Mouse (Mus musculus): ENCODE data around the gene Ahdc1.
"Not testable (repeated sequence)": the region's sequence is repeated elsewhere in the genome, so short reads cannot be mapped to it uniquely, and the experiment has no call there.

Gene Ahdc1

GRCm38 (mm10) chr4:132988581-132989355, 22.3 kb upstream of the Ahdc1 start:
- DNase-seq (ENCODE audit: extremely low spot score, low read depth, low spot score), result no peak

DNA sequence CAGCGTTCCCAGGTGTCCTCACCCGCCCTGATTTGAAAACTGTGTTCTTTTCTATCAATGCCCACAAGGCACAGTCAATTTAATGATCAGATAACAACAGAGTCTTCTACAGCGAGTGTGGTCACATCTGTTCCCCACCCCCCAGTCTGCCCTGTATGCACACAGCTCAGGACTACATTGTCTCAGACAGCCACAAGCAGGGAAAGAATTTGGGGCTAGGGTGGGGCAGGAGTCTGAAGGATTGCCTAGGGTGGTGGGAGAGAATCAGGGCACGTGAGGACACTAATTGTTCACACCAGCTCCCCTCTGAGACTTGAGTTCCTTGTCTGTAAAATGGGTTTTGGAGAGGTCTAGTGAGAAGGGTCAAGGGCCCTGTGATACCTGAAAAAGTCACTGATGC, 17.5 kb upstream of the Ahdc1 start:
- DNase-seq (ENCODE audit: extremely low spot score, low read depth, low spot score), result no peak

DNA sequence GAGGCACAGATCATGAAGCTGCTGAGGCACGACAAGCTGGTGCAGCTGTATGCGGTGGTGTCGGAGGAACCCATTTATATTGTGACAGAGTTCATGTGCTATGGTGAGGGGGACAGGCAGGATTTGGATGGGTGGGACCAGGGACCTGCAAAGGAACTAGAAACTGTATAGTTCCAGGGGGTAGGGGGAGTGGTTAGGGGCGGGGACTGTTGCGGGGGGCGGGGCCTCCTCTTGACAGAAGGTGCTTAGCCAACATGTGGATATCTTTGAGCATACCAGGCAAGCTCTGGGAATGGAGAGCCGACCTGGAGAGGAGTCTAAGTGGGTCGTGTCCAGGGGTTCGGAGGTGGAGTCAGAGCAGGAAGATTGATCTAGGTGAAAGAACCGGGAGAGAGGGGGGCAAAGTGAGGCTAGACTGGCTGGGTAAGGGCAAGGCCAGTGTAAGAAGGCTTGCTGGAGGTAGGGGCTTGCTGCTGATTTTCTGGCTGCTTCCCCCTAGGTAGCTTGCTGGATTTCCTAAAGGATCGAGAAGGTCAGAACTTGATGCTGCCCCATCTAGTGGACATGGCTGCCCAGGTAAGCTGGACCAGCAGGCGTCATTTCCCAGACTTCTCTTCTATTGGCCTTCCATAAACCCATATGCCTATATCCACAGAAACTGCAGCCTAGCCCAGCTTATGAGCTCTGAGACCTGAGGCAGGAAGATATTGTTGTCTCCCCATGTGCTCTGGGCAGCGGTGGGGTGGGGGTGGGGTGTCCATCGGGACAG, 13.4 kb upstream of the Ahdc1 start:
- no peak for DNase-seq (ENCODE audit: extremely low spot score, low read depth, low spot score)

DNA sequence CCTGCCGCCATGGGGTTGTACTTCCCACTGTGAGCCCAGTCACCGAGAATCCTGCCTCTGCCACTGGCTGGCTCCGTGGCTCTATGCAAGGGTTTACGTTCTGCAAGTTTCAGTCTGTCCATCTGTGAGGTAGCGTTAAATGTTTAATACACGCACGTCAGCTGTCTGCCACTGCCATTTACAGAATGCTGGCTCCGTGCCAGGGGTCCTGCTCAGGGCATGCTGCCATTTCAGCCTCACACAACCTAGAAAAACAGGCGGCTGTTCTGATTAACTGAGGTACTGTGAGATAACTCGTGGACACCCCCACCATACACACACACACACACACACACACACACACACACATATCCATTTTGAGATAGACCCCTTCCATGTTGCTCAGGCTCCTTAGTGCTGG, 8.2 kb upstream of the Ahdc1 start:
- DNase-seq (ENCODE audit: extremely low spot score, low read depth, low spot score), result no peak

GRCm38 (mm10) chr4:133003316-133004018, 7.6 kb upstream of the Ahdc1 start:
- DNase-seq (ENCODE audit: extremely low spot score, low read depth, low spot score), result no peak

GRCm38 (mm10) chr4:133005233-133005632, 5.8 kb upstream of the Ahdc1 start:
- peak; percentile 94 for DNase-seq (ENCODE audit: extremely low spot score, low read depth, low spot score)

DNA sequence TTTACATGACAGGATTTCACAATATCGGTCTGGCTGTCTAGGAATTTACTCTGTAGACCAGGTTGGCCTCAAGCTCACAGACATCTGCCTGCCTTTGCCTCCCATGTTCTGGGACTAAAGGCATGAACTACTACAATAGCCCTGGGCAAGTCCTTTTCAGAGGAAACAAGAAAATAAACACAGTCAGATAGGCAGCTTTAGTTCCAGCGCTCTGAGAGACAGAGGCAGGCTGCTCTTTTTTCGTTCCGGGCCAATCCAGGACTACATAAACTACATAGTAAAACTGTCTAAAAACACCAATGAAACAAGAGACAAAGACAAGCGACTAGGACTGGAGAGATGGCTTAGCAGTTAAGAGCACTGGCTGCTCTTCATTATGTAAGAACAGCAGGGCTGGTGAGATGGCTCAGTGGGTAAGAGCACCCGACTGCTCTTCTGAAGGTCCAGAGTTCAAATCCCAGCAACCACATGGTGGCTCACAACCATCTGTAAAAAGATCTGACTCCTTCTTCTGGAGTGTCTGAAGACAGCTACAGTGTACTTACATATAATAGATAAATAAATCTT, 5.1 kb upstream of the Ahdc1 start:
- not testable (repeated sequence) for DNase-seq (ENCODE audit: extremely low spot score, low read depth, low spot score)

GRCm38 (mm10) chr4:133007513-133008380, 3.3 kb upstream of the Ahdc1 start:
- DNase-seq (ENCODE audit: extremely low spot score, low read depth, low spot score), result no peak

DNA sequence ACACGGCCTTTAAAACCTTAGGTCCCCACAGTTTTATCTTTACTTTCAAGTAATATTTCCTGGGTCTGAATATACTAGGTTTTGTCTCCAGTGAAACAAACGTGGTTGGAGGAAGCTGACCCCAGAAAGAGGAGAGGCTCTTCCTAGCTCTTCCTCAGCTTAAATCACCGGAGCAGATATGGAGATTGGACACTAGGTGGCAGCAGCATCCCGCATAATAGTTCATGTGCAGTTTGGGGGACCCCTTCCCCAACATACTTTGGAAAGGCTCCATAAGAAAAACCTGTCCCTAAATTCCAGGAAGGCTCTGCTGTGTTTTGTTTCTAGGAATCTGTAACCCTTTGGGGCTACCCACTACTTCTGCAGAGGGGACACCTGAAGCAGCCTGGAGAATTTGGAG, 1.9 kb upstream of the Ahdc1 start:
- no peak for DNase-seq (ENCODE audit: extremely low spot score, low read depth, low spot score)

- DNase-seq (ENCODE audit: extremely low spot score, low read depth, low spot score), result no peak
Measured at GRCm38 (mm10) chr4:133009676-133010075, 1.4 kb upstream of the Ahdc1 start.

GRCm38 (mm10) chr4:133010611-133011010, 449 bp upstream of the Ahdc1 start:
- DNase-seq (ENCODE audit: extremely low spot score, low read depth, low spot score), result no peak

- no peak for DNase-seq (ENCODE audit: extremely low spot score, low read depth, low spot score)
Measured at GRCm38 (mm10) chr4:133011821-133012775, 1.0 kb downstream of the Ahdc1 start.

GRCm38 (mm10) chr4:133012776-133013265, 1.8 kb downstream of the Ahdc1 start:
- no peak for DNase-seq (ENCODE audit: extremely low spot score, low read depth, low spot score)

- DNase-seq (ENCODE audit: extremely low spot score, low read depth, low spot score), result no peak
Measured at GRCm38 (mm10) chr4:133013266-133013891, 2.3 kb downstream of the Ahdc1 start.

GRCm38 (mm10) chr4:133014088-133014487, 3.0 kb downstream of the Ahdc1 start:
- no peak for DNase-seq (ENCODE audit: extremely low spot score, low read depth, low spot score)

GRCm38 (mm10) chr4:133014896-133015709, 4.0 kb downstream of the Ahdc1 start:
- no peak for DNase-seq (ENCODE audit: extremely low spot score, low read depth, low spot score)

DNA sequence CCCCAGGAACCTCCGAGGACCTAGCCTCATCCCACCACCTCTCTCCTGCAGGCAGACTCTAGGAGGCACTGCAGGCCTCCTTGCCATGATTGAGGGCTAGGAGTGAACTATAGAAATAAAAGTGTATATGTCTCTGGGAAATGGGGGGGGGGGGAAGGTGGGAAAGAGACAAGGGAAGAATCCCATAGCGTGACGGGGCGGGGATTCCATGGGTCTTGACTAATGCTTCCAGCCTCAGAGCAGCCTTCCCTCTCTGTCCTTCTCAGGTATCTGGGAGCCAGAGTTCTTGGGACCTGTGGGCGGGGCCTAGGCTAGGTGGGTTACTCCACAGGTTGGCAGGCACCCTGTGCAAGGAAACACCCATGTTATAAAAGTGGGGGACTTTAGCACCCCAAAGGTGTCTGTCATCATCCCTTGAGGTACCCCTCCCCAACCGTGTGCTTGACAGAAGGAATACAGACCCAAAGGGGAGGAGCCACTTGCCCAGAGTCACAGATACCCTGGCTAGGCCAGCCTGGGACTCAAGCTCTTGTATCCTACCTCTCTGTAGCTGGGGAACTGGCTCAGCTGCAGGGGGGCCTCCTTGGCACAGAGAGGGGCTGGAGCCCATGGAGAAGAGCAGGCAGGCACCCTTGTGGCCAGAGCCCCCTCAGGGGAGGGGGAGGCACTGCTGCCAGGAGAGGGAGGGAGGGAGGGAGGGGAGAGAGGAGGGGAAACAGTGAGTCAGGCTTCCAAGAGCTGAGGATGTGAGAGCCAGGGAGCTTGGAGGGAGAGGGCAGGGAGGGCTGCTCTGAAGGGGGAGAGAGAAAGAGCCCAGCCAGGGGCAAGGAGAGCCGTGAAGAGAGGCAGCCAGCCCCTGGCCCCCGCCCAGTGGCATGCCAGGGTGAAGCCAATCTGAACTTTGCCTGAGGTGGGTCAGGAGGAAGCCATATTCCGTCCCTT, 4.9 kb downstream of the Ahdc1 start:
- no peak for DNase-seq (ENCODE audit: extremely low spot score, low read depth, low spot score)
